Mouse (Mus musculus): ENCODE measurements around the gene Slc35e2.

The Slc35e2 gene

DNA sequence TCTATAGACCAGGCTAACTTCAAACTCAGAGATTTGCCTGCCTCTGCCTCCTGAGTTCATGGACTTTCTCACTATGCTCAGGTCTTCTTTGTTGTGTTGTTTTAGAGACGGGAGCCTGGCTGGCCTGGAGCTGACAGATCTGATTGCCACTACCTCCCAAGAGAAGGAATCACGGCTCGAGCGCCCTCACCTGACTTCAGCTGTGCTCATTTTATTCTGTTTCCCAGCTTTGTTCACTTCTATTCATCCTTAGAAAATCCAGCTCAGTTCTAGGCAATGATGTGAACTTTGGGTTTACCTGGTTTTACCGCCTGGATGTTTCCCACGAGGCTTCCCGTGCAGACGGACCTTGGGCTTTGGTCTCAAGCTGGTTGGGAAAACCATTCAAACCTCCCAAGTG lies 25.7 kb upstream of the Slc35e2 start:
- DNase-seq (ENCODE audit: low read depth, low spot score), result no peak

GRCm38 (mm10) chr4:155577132-155577531 lies 24.1 kb upstream of the Slc35e2 start:
- DNase-seq (ENCODE audit: low read depth, low spot score), result no peak

DNA sequence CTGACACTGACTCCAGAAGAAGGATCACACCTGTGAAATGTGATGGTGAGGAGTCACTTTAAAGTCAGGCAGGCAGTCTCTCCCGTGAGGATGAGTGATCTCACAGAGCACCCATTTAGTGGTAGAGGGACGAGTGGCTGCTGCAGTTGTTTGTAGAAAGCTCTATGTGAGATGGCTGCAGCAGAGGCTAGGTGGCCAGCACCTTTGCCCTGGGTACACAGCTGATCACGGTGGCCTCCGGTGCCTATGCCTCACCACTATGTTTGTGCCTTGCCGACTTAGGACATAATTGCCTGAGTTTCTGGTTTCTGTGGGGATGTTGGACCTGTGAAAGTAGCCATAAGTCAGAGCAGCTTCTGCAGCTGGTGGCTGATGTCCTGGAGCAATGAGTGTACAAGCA lies 23.5 kb upstream of the Slc35e2 start:
- no peak for DNase-seq (ENCODE audit: low read depth, low spot score)

GRCm38 (mm10) chr4:155578336-155579125 lies 22.7 kb upstream of the Slc35e2 start:
- no peak for DNase-seq (ENCODE audit: low read depth, low spot score)

DNA sequence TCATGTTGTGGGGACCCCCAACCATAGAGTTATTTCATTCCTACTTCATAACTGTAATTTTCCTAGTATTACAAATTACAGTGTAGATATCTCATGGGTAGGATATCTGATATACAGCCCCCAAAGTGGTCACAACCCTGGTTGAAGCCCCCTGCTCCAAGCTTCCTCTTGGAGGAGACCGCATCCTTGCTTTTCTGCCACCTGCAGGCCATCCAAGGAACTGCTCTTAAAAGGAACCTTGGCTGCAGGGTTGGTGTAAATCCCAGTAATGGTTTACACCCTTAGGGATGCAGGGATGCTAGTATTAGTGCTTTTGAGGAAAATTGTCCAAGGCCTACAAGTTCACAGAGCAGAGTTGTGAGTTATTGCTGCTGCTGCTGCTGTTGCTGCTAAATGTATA lies 20.8 kb upstream of the Slc35e2 start:
- DNase-seq (ENCODE audit: low read depth, low spot score), result no peak

DNA sequence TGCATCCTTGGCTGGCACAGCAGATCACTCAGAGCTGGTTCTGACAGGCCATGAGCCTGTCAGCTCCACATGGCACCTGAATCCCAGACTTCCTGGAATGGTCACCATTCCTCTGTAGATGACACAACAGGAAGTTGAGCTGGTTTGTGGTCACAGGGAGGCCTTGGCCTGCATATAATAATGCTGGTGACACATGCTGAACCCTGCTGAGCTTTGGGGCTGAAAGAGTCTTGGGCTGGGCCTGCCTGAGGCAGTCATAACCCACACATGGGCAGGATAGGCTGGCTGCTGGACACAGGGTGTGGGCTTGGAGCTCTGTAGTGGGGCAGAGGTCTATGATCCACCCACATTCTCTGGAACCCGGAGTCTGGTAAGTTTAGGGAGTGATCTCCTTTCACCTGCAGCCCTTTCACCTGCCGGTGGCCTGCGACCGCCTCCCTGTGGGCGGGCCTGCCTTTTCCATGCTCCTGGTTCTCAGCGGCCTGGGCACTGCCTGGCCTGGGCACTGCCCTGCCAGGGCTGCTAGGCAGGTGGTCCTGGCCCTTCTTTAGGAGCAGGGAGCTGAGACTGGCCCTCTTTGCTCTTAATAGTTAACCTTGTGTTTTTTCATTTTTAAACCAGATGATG lies 18.8 kb upstream of the Slc35e2 start:
- DNase-seq (ENCODE audit: low read depth, low spot score), result no peak

- DNase-seq (ENCODE audit: low read depth, low spot score), result no peak
Measured at GRCm38 (mm10) chr4:155589356-155589755, 11.9 kb upstream of the Slc35e2 start.

- DNase-seq (ENCODE audit: low read depth, low spot score), result no peak
Measured at GRCm38 (mm10) chr4:155591012-155591719, 10.1 kb upstream of the Slc35e2 start.

GRCm38 (mm10) chr4:155593780-155594179 lies 7.4 kb upstream of the Slc35e2 start:
- no peak for DNase-seq (ENCODE audit: low read depth, low spot score)

DNA sequence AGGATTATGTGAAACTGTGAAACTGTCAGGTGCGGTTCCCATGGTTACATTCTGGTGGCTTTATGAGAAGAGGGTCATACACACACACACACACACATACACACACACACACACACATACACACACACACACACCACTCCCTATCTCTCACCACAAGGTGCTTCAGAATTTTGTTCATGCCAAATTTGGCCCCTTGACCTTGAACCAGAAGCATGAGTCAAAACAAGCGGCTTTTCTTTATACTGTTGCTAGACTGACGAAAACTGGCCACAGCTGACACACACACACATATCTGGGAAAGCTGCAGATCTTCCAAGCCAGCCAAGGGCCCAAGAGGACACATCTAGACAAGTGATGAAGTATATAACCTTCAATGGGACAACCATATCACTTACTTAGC lies 5.4 kb upstream of the Slc35e2 start:
- no peak for DNase-seq (ENCODE audit: low read depth, low spot score)

GRCm38 (mm10) chr4:155596606-155597005 lies 4.6 kb upstream of the Slc35e2 start:
- DNase-seq (ENCODE audit: low read depth, low spot score), result no peak

DNA sequence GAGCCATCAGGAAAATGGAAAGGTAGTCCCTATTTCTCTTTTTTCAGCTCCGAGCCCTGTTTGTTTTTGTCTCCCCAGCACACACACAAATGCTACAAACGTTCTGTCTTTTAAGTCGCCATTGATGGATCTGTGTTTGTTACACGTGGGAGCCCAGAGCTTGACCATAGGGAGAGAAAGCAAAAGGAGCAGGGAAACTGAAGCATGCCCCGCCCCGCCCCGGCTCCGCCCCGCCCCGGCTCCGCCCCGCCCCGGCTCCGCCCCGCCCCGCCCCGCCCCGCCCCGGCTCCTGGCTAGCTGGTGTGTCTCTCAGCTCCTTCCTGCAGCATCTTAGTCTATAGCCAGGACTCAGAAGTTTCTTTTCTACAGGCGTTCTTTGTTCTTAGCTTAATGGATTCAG lies 2.7 kb upstream of the Slc35e2 start:
- peak; percentile 59 for DNase-seq (ENCODE audit: low read depth, low spot score)

DNA sequence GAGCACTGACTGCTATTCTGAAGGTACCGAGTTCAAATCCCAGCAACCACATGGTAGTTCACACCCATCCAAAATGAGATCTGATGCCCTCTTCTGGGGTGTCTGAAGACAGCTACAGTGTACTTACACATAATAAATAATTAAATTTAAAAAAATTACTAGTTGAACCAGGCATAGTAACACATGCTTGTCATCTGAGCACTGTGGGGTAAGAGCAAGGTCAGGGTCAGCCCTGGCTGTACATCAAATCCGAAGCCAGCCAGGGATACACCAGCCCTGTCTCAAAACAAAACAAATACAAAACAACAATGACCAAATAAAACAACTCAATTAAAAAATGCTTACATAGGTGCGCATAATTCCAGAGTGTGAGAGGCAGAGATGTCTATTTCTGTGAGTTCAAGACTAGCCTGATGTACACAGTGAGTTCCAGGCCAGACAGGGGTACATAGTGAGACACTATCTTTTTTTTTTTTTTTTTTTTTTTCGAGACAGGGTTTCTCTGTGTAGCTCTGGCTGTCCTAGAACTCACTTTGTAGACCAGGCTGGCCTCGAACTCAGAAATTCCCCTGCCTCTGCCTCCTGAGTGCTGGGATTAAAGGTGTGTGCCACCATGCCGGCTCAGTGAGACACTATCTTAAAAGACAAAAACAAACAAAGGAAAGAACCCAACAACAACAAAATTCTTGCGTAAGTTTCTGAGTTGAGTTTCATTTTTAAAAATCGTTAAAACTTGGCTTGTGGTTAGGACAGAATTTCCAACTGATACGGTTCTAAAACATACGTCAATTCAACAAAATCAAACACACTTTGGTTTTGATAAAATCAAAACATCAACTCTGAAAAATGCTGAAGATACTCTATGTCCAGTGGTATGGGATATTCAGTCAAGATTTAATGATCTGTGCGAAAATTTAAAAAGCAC lies 1.1 kb upstream of the Slc35e2 start:
- DNase-seq (ENCODE audit: low read depth, low spot score), result no peak

DNA sequence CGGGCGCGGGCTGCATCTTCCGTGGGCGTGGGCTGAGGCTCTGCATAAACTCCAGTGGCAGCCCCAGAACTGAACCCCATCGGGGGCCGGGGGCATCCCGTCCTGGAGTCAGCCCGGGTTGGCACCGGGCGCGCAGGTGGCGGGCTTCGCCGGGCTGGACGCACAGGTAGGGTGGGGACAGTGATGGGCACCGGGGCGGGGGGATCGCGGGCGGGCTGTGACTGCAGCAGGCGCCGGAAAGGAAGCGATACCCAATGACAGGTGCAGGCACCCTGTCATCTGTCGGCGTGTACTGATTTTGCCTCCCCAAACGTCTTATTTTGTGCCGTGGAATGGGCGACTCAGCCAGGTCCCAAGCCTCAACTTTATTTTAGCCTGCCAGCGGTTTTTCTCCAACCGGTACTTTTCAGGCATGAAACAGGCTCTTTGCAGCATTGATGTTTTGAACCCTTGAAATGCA lies 811 bp downstream of the Slc35e2 start:
- no peak for DNase-seq (ENCODE audit: low read depth, low spot score)

DNA sequence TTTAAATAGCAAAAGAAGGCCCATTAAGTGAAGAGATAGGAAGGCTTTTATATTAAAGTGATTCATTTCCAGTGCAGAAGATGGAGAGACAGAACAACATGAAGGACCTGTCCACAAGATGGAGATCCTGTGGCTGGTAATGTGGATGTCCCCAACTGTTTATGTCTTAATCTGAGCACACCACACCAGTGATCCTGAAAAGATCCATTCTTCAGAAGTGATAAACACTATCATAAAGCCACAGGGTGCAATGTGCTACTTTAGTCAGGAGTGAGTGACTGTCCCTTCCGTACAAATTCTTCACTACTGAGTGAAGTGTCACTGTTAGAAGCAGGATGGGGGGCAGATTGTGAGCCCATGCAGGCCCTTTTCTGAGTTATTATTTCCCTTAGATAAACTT lies 1.5 kb downstream of the Slc35e2 start:
- DNase-seq (ENCODE audit: low read depth, low spot score), result no peak

DNA sequence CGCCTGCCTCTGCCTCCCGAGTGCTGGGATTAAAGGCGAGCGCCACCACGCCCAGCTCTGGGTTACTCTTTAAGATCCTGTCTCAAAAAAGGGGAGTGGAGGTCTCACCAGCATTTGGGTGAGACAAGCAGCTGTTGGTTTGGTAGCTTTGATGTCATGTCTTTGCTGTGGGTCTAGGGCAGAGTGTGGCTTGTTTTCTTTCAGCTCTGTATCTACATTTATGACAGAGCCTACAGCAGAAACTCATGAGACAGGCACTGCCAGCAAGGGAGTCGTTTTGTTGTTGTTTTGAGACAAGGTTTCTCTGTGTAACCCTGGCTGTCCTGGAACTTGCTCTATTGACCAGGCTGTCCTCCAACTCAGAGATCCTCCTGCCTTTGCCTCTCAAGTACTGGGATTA lies 2.6 kb downstream of the Slc35e2 start:
- DNase-seq (ENCODE audit: low read depth, low spot score), result no peak

DNA sequence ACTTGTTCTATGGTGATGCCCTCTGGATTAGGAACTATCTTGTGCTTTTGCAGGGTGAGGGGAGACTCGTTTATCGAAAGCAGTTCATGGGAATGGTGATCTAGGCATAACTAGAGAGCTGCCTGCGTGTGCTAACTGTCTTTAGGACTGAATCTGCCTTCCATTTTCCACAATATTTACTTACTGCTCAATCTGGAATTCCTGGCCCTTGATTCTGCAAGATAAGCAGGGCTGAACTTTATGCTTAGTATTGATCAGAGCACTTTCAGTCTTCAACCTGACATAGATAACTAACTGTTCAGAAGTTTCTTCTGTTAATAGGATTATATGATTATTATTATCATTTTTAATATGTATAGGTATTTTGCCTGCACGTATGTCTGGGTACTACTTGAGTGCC lies 3.9 kb downstream of the Slc35e2 start:
- no peak for DNase-seq (ENCODE audit: low read depth, low spot score)

GRCm38 (mm10) chr4:155606825-155607224 lies 5.6 kb downstream of the Slc35e2 start:
- DNase-seq (ENCODE audit: low read depth, low spot score), result no peak

DNA sequence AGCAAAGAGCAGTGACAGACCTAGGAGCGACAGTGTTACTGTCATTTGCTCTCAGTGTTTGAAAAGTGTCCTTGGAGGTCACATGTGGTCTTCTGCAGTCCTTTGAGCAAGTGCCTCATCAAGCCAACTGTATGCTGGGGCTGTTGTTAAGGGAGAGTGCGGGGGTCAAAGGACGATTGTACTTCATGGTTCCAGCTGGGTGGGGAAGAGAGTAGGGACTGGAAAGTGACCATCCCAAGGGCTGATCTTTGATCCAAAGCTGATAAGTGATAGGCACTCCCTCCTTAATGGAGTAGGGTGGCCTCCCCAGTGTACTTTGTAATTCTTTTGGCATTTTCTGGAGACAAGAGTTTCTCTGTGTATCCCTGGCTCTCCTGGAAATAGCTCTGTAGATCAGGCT lies 10.6 kb downstream of the Slc35e2 start:
- no peak for DNase-seq (ENCODE audit: low read depth, low spot score)

DNA sequence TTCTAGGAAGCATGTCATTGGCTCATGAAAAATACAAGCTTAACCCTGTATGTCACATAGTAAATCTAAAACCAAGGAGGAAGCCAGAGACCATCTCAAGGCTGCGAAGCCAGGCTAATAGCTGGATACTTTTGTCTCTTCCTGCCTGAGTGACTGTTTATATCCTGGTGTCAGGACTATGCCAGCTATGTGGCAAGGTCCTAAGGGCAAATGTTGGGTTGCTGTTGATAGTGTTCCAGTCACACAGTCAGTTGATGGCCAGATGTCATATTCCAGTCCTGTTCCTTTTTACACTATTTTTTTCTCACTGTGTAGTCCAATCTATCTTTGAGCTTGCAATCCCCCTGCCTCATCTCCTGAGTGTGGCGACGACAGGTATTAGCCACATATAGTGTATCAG lies 12.0 kb downstream of the Slc35e2 start:
- no peak for DNase-seq (ENCODE audit: low read depth, low spot score)

- DNase-seq (ENCODE audit: low read depth, low spot score), result no peak
Measured at GRCm38 (mm10) chr4:155618321-155618720, 17.1 kb downstream of the Slc35e2 start.
